Mouse (Mus musculus) left cerebral cortex, adult 18-20 months (tissue): Measurements from ENCODE around the gene Clstn2. TPM values are rescaled to one million over a fixed set of nuclear protein-coding genes. Genes with fewer than 3 reads are reported as not detected.

Experiments
- DNase-seq, 2 experiments: peaks; one replicate each; pipeline ENCODE4 v3.0.0; 2021 to 2022; ENCODE audit warnings: low spot score in 2 of 2, mixed read lengths in 1 of 2
- total RNA-seq, 2 experiments: library from RNA; stranded (reverse); gene quantifications; 2 replicates each; pipeline ENCODE4 v1.2.3; 2021

Gene Clstn2
- total RNA-seq, 2 experiments from 2014 or later: 68.7 to 71.9 TPM

- no peak for DNase-seq
These were observed 542.3 kb downstream of the Clstn2 start for GRCm38 (mm10) chr9:97490591-97491176.

GRCm38 (mm10) chr9:97486826-97487225 is 546.2 kb downstream of the Clstn2 start:
- DNase-seq: no peak

- DNase-seq: no peak
These were observed 551.8 kb downstream of the Clstn2 start for GRCm38 (mm10) chr9:97481187-97481586.

- DNase-seq: no peak
These were observed 556.0 kb downstream of the Clstn2 start for GRCm38 (mm10) chr9:97476961-97477360.

GRCm38 (mm10) chr9:97476456-97476855 is 556.5 kb downstream of the Clstn2 start:
- DNase-seq: no peak

- DNase-seq: no peak
These were observed 558.1 kb downstream of the Clstn2 start for GRCm38 (mm10) chr9:97474896-97475295.

GRCm38 (mm10) chr9:97471014-97471591 is 561.9 kb downstream of the Clstn2 start:
- DNase-seq: no peak

- DNase-seq: no peak
These were observed 572.5 kb downstream of the Clstn2 start for GRCm38 (mm10) chr9:97460452-97460851.

- no peak for DNase-seq
These were observed 573.2 kb downstream of the Clstn2 start for GRCm38 (mm10) chr9:97459745-97460144.

- DNase-seq: peak; percentile 27 to 30
These were observed 583.5 kb downstream of the Clstn2 start for GRCm38 (mm10) chr9:97449316-97450050.

- peak in 1 of 2 experiments; percentile 32 for DNase-seq
These were observed 592.9 kb downstream of the Clstn2 start for GRCm38 (mm10) chr9:97439872-97440636.

- DNase-seq: no peak
These were observed 598.3 kb downstream of the Clstn2 start for GRCm38 (mm10) chr9:97434666-97435065.

- no peak for DNase-seq
These were observed 603.0 kb downstream of the Clstn2 start for GRCm38 (mm10) chr9:97429885-97430449.

- DNase-seq: peak; percentile 69 to 85
These were observed 604.9 kb downstream of the Clstn2 start for GRCm38 (mm10) chr9:97428127-97428526.

GRCm38 (mm10) chr9:97420896-97421295 is 612.1 kb downstream of the Clstn2 start:
- no peak for DNase-seq

- DNase-seq: no peak
These were observed 617.9 kb downstream of the Clstn2 start for GRCm38 (mm10) chr9:97414876-97415668.

GRCm38 (mm10) chr9:97408142-97408541 is 624.8 kb downstream of the Clstn2 start:
- DNase-seq: no peak
